Mouse (Mus musculus) liver, adult (tissue): Measurements from ENCODE around the gene Heatr5a.

Experiments used
- GATA4 ChIP-seq: IDR thresholded peaks from 2 replicates; pipeline ENCODE4 v1.6.1; 2014; ENCODE audit warnings: mild to moderate bottlenecking, low read length; ENCODE audit not compliant: insufficient replicate concordance

The Heatr5a gene

GRCm38 (mm10) chr12:51847953-51848680 lies 123.0 kb downstream of the Heatr5a start:
- TF ChIP-seq GATA4 = no peak

DNA sequence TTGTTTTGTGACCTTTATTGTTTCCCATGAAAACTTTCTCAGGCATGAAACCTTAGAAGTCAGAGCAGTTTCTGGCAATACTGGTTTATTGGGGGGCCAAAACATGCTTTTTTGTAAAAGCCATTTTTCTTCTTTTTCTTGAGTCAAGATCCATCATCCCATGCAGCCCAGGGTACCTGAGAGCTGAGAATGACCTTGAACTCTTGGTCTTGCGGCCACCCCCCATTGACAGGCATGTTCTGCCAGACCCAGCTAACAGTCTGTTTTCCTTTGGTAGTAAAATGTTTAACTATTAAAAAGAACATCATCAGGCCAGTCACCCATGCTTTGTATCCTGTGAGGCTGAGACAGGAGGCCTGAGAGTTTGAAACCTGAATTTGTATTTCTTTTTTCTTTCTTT lies 125.9 kb downstream of the Heatr5a start:
- TF ChIP-seq GATA4 = no peak; the same call in 1 of the 2 replicates

- peak; percentile 77 for TF ChIP-seq GATA4
Observed at GRCm38 (mm10) chr12:51844771-51845256, 126.3 kb downstream of the Heatr5a start.

GRCm38 (mm10) chr12:51843576-51844520 lies 127.3 kb downstream of the Heatr5a start:
- no peak for TF ChIP-seq GATA4

DNA sequence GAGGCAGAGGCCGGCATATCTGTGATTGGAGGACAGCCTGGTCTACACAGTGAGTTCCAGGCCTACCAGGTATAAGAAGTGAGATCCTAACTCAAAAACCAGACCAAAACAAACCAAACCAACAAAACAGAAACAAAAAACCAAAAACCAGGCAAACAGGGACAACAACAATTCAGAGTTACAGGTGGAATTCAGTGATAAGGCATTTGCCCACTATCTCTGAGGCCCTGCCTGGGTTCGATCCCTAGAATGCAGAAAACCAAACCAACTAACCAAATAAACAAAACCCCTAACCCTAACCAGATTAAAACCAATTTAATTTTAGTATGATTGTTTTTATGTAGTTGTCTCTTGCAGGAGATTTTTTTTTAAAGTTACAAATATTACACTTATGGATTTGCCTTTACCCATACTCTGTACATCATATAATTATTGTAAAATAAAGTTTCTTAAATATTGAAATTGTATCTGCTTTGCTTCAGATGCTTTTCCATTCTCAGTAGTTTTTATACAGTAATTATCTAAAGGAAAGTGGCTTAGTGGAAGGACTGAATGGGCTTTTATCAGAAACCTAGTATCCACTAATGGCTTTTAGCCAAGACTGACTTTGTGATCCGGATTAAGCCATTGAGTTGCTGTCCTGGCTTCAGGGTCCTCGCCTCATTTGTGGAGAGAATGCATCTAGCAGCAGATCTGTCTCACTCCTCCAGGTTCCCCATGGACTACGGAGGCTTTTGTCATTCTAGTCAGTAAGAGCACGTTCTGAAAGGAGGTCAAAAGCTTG lies 128.8 kb downstream of the Heatr5a start:
- TF ChIP-seq GATA4 = no peak

DNA sequence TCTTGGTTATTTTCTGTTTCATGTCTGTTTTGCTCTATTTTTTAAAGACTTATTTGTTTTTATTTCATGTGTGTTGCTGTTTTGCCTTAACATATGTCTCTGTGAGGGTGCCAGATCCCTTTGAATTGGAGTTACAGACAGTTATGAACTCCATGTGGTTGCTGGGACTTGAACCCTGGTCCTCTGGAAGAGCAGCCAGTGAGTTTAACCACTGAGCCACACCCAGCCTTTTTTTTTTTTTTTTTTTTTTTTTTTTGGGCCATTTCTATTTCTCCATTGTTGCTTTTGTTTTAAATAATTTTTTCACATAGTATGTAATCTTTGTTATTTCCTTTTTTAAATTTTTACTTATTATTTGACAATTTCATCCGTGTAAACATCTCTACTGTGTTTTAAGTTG lies 131.3 kb downstream of the Heatr5a start:
- TF ChIP-seq GATA4 = no peak

DNA sequence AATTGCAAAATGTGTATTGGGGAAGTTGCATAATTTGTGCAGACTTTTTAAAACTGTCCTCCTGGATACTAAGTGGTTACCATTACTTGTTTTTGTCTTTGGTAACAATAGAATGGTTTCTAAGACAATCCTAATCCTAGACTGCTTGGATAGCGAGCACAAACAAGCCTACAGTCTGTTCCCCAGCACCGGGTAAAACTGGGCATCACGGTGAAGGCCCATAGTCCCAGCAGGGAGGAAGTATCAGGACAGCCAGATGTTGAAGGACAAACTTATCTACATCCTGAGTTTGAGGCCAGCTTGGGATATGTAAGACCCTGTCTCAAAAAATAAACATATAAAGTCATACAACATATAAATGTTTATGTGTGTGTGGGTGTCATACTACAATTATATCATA lies 135.9 kb downstream of the Heatr5a start:
- no peak for TF ChIP-seq GATA4

DNA sequence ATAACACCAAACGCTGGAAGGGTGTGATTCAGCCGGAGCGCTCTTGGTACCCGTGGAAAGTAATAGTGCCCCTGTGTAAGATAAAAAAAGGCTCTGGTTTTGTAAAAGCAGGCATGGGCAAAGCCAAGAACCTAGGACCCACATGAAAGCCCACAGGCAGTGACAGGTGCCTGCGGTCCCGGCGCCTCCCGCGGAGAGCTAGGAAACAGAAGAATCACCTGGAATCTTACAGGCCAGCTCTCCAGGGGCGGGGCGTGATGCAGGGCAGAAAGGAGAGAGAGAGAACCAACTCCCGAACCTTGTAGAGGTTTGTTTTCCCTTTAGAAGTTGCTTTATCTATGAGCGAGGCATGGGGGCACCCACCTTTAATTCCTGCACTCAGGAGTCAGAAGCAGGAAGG lies 139.2 kb downstream of the Heatr5a start:
- TF ChIP-seq GATA4 = no peak

DNA sequence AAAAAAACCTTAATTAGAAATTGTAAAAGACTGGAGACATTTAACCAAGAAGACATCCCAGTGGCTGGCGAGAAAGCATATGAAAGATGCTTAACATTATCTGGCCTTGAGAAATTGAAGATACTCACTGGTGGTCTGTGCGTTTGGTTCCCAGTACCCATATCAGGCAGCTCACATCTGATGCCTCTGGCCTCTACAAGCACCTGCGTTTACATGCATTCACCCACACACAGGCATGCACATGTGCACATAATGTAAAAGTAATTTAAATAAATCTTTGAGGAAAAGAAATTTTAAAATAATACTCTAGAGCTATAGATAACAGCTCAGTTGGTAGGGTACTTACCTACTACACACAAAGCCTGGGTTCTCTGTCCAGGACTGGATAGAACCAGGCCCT lies 139.8 kb downstream of the Heatr5a start:
- TF ChIP-seq GATA4 = no peak

DNA sequence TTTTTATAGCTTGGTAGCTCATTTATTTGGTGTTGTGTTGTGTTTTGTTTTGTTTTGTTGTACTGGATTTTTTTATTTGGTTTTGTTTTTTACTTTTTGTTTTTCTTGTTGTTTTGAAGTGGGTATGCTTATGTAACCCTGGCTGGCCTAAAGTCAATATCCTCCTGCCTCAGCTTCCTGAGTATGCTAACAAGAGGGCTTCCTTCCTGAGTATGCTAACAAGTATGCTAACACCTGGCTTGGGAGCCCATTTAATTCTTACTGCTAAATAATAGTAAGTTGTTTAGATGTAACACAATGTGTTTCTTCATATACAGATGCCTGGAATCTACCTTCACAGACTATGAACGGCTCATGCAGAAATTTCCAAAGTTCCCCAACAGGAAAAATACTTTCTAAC lies 140.4 kb downstream of the Heatr5a start:
- TF ChIP-seq GATA4 = no peak

- TF ChIP-seq GATA4 = no peak
Observed at GRCm38 (mm10) chr12:51830077-51830402, 141.1 kb downstream of the Heatr5a start.

DNA sequence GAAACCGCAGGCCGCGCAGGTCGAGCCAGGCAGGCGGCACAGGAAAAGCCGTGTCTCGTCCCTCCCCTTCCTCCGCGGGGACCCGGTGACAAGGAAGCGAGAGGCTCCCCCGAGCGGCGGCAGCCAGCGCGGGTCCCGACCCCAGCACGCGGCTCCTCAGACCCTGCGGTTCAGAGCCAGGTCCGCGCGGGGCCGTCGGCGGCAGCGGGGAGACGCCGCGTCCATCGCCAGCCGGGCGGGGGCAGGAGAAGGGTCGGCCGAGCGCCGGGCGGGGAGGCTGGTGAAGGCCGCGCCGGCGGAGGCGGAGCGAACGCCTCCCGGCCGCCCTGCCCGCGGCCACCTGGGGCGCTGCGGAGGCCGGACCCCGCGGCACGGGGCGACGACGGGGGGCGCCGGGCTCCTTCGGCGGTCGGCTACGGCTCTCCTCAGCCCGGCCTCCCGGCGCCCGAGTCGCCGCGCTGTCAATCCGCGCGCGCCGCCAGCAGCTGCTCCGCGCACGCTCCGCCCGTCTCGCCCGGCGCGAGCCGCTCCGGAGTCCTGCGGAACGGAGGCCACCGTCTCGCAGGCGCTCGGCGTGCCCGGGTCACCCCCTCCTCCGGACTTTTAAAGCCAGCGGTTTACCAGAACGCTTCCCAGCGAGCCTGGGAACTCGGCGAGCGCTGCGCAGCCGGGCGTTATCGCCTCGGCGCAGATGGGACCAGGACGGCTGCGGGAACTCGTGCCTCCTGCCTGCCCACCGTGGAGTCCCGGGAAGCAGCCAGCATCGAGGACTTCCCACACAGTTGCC lies 141.6 kb downstream of the Heatr5a start, which contains the start of gene Hectd1:
Gene Hectd1, minus strand, starts transcription at position 247 of the 787 bp plus-strand sequence.
- TF ChIP-seq GATA4 = peak; percentile 42; the same call in 1 of the 2 replicates

DNA sequence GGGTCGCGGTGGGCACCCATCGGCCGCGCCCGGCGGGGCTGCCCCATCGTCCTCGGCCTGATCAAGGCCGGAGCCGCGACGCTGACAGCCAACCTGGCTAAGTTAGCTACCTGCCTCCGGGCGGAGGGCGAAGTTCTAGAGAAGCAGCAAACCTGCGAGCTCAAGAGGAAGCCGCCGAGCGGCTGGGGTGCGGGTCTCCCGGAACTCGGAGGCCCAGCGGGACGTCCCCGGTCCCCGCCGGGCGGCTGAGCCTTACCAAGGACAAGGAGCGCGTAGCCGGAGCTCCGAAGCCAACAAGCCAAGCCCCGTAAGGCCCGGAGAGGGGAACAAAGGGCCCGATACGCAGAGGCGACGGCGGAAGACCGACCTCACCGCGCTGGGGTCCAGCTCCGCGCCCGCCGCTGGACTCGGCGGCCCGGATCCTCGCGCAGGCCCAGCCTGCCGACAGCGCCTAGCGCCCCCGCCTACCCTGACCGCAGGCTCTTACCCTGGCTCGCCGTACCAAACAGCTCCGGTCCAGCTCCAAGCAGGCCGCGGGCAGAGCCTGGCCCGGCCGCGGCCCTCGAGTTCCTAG lies 142.3 kb downstream of the Heatr5a start:
- TF ChIP-seq GATA4 = no peak
